Mouse (Mus musculus): ENCODE results near the gene Sgsm3. TPM values are rescaled to one million over a fixed set of nuclear protein-coding genes. Genes with fewer than 3 reads are reported as not detected.
A peak's percentile ranks its signal among the peaks of the same experiment; 100 is the strongest.

The Sgsm3 gene
- polyA plus RNA-seq, 1 experiment from 2014 or later = 26.8 TPM

GRCm38 (mm10) chr15:80939401-80939800 lies 38.2 kb upstream of the Sgsm3 start:
- no peak for DNase-seq (ENCODE audit: low spot score, missing footprints)
- 66% methylated on average over 5 of the region's 5 CpGs for WGBS
- H3K4me3 ChIP-seq (ENCODE audit: low read depth, low read length) = no peak overlapping the region
- no peaks in the 10 kb centered on the region for H3K36me3 ChIP-seq (ENCODE audit: control insufficient read depth, insufficient read depth, low read length)
- no peaks in the 10 kb centered on the region for H3K27me3 ChIP-seq (ENCODE audit: control insufficient read depth, insufficient read depth, low read length)
- ATAC-seq (ENCODE audit: low FRiP score) = no peak
- H3K4me1 ChIP-seq (ENCODE audit: control insufficient read depth, insufficient read depth, low read length) = no peaks in the 10 kb centered on the region
- no peaks in the 10 kb centered on the region for H3K9me3 ChIP-seq (ENCODE audit: control insufficient read depth, low read length)
- H3K9ac ChIP-seq (ENCODE audit: low read length) = no peak overlapping the region
- H3K27ac ChIP-seq (ENCODE audit: low read depth, low read length) = no peak overlapping the region
- H3K4me2 ChIP-seq = no peak overlapping the region

GRCm38 (mm10) chr15:80941468-80942040 lies 36.0 kb upstream of the Sgsm3 start:
- Histone ChIP-seq H3K27me3 (ENCODE audit: control insufficient read depth, insufficient read depth, low read length) (no peaks in the 10 kb centered on the region), H3K9me3 (ENCODE audit: control insufficient read depth, low read length) (no peaks in the 10 kb centered on the region), H3K4me3 (ENCODE audit: low read depth, low read length) (no peak overlapping the region), H3K4me1 (ENCODE audit: control insufficient read depth, insufficient read depth, low read length) (no peaks in the 10 kb centered on the region), H3K27ac (ENCODE audit: low read depth, low read length) (no peak overlapping the region), H3K4me2 (no peak overlapping the region), H3K9ac (ENCODE audit: low read length) (no peak overlapping the region), H3K36me3 (ENCODE audit: control insufficient read depth, insufficient read depth, low read length) (no peaks in the 10 kb centered on the region)
- WGBS = 86% methylated on average over 6 of the region's 6 CpGs
- ATAC-seq (ENCODE audit: low FRiP score) (no peak), DNase-seq (ENCODE audit: low spot score, missing footprints) (peak; percentile 79)

GRCm38 (mm10) chr15:80945851-80946250 lies 31.7 kb upstream of the Sgsm3 start:
- DNase-seq (ENCODE audit: low spot score, missing footprints) (no peak), ATAC-seq (ENCODE audit: low FRiP score) (no peak)
- Histone ChIP-seq H3K9me3 (ENCODE audit: control insufficient read depth, low read length) (no peaks in the 10 kb centered on the region), H3K4me2 (no peak overlapping the region), H3K27me3 (ENCODE audit: control insufficient read depth, insufficient read depth, low read length) (no peaks in the 10 kb centered on the region), H3K9ac (ENCODE audit: low read length) (no peak overlapping the region), H3K36me3 (ENCODE audit: control insufficient read depth, insufficient read depth, low read length) (no peaks in the 10 kb centered on the region; the same call in 1 of the 2 replicates), H3K27ac (ENCODE audit: low read depth, low read length) (no peak overlapping the region), H3K4me3 (ENCODE audit: low read depth, low read length) (no peak overlapping the region), H3K4me1 (ENCODE audit: control insufficient read depth, insufficient read depth, low read length) (peaks cover 5% of the 10 kb centered on the region)
- WGBS = 66% methylated on average over 3 of the region's 3 CpGs

GRCm38 (mm10) chr15:80948145-80949135 lies 29.1 kb upstream of the Sgsm3 start, which contains the start of gene Adsl:
Adsl (plus strand) TSS chr15:80948490.
- H3K27me3 ChIP-seq (ENCODE audit: control insufficient read depth, insufficient read depth, low read length) = no peaks in the 10 kb centered on the region
- WGBS = under 1% methylated on average over 63 of the region's 63 CpGs
- H3K36me3 ChIP-seq (ENCODE audit: control insufficient read depth, insufficient read depth, low read length) = peaks cover 6% of the 10 kb centered on the region; the same call in 1 of the 2 replicates
- no peaks in the 10 kb centered on the region for H3K9me3 ChIP-seq (ENCODE audit: control insufficient read depth, low read length)
- H3K4me1 ChIP-seq (ENCODE audit: control insufficient read depth, insufficient read depth, low read length) = peaks cover 5% of the 10 kb centered on the region
- DNase-seq (ENCODE audit: low spot score, missing footprints) (peak; percentile 99), ATAC-seq (ENCODE audit: low FRiP score) (peak; percentile 97)
- peak within 1 kb of the TSS; percentile 71 for H3K4me3 ChIP-seq (ENCODE audit: low read depth, low read length)
- peak within 1 kb of the TSS; percentile 67 for H3K4me2 ChIP-seq
- H3K9ac ChIP-seq (ENCODE audit: low read length) = peak within 1 kb of the TSS; percentile 83
- peak within 1 kb of the TSS; percentile 44; the same call in 1 of the 2 replicates for H3K27ac ChIP-seq (ENCODE audit: low read depth, low read length)

- H3K9me3 ChIP-seq (ENCODE audit: control insufficient read depth, low read length) = no peaks in the 10 kb centered on the region
- peaks cover 5% of the 10 kb centered on the region for H3K4me1 ChIP-seq (ENCODE audit: control insufficient read depth, insufficient read depth, low read length)
- peak overlapping the region; percentile 71 for H3K4me3 ChIP-seq (ENCODE audit: low read depth, low read length)
- peaks cover 14% of the 10 kb centered on the region; the same call in 1 of the 2 replicates for H3K36me3 ChIP-seq (ENCODE audit: control insufficient read depth, insufficient read depth, low read length)
- 67% methylated on average over 4 of the region's 4 CpGs for WGBS
- peak overlapping the region; percentile 83 for H3K9ac ChIP-seq (ENCODE audit: low read length)
- H3K4me2 ChIP-seq = peak overlapping the region; percentile 67
- no peak overlapping the region for H3K27ac ChIP-seq (ENCODE audit: low read depth, low read length)
- H3K27me3 ChIP-seq (ENCODE audit: control insufficient read depth, insufficient read depth, low read length) = no peaks in the 10 kb centered on the region
- DNase-seq (ENCODE audit: low spot score, missing footprints) = peak; percentile 64
- ATAC-seq (ENCODE audit: low FRiP score) = no peak
Measured at GRCm38 (mm10) chr15:80949431-80949830, 28.1 kb upstream of the Sgsm3 start.

- H3K36me3 ChIP-seq (ENCODE audit: control insufficient read depth, insufficient read depth, low read length) = peaks cover 14% of the 10 kb centered on the region; the same call in 1 of the 2 replicates
- 92% methylated on average over 7 of the region's 7 CpGs for WGBS
- DNase-seq (ENCODE audit: low spot score, missing footprints) (peak; percentile 57), ATAC-seq (ENCODE audit: low FRiP score) (no peak)
- no peaks in the 10 kb centered on the region for H3K9me3 ChIP-seq (ENCODE audit: control insufficient read depth, low read length)
- H3K27ac ChIP-seq (ENCODE audit: low read depth, low read length) = no peak overlapping the region
- no peak overlapping the region; the same call in 1 of the 2 replicates for H3K4me2 ChIP-seq
- H3K27me3 ChIP-seq (ENCODE audit: control insufficient read depth, insufficient read depth, low read length) = no peaks in the 10 kb centered on the region
- peaks cover 8% of the 10 kb centered on the region for H3K4me1 ChIP-seq (ENCODE audit: control insufficient read depth, insufficient read depth, low read length)
- no peak overlapping the region for H3K9ac ChIP-seq (ENCODE audit: low read length)
- no peak overlapping the region for H3K4me3 ChIP-seq (ENCODE audit: low read depth, low read length)
Measured at GRCm38 (mm10) chr15:80950055-80950454, 27.5 kb upstream of the Sgsm3 start.

GRCm38 (mm10) chr15:80953971-80954370 lies 23.6 kb upstream of the Sgsm3 start:
- peaks cover 8% of the 10 kb centered on the region for H3K4me1 ChIP-seq (ENCODE audit: control insufficient read depth, insufficient read depth, low read length)
- 91% methylated on average over 9 of the region's 9 CpGs for WGBS
- no peaks in the 10 kb centered on the region for H3K27me3 ChIP-seq (ENCODE audit: control insufficient read depth, insufficient read depth, low read length)
- no peak overlapping the region for H3K27ac ChIP-seq (ENCODE audit: low read depth, low read length)
- no peak overlapping the region for H3K9ac ChIP-seq (ENCODE audit: low read length)
- DNase-seq (ENCODE audit: low spot score, missing footprints) = no peak
- no peak overlapping the region for H3K4me3 ChIP-seq (ENCODE audit: low read depth, low read length)
- no peak for ATAC-seq (ENCODE audit: low FRiP score)
- no peak overlapping the region for H3K4me2 ChIP-seq
- H3K36me3 ChIP-seq (ENCODE audit: control insufficient read depth, insufficient read depth, low read length) = peaks cover 24% of the 10 kb centered on the region
- no peaks in the 10 kb centered on the region for H3K9me3 ChIP-seq (ENCODE audit: control insufficient read depth, low read length)

GRCm38 (mm10) chr15:80954861-80955260 lies 22.7 kb upstream of the Sgsm3 start:
- Histone ChIP-seq H3K27me3 (ENCODE audit: control insufficient read depth, insufficient read depth, low read length) (no peaks in the 10 kb centered on the region), H3K27ac (ENCODE audit: low read depth, low read length) (no peak overlapping the region), H3K4me1 (ENCODE audit: control insufficient read depth, insufficient read depth, low read length) (peaks cover 3% of the 10 kb centered on the region; the same call in 1 of the 2 replicates), H3K36me3 (ENCODE audit: control insufficient read depth, insufficient read depth, low read length) (peaks cover 27% of the 10 kb centered on the region), H3K9ac (ENCODE audit: low read length) (no peak overlapping the region), H3K4me2 (no peak overlapping the region), H3K4me3 (ENCODE audit: low read depth, low read length) (no peak overlapping the region), H3K9me3 (ENCODE audit: control insufficient read depth, low read length) (no peaks in the 10 kb centered on the region)
- ATAC-seq (ENCODE audit: low FRiP score) (no peak), DNase-seq (ENCODE audit: low spot score, missing footprints) (peak; percentile 12)
- 64% methylated on average over 3 of the region's 3 CpGs for WGBS
